Mouse (Mus musculus) testis, adult 2 months (tissue): ENCODE measurements at regions not wholly inside any gene's neighbourhood (a gene's known extent, or its start where the extent isn't known, plus 50 kb on each side); places are given as distances from the start of the nearest gene placed in this dataset.

Source experiments
- CTCF ChIP-seq: fragments of 200-500 bp; IDR thresholded peaks from 2 replicates; pipeline ENCODE4 v1.5.1; 2012; ENCODE audit warnings: low read depth, mild to moderate bottlenecking, inconsistent platforms, low read length, moderate library complexity; ENCODE audit not compliant: control insufficient read depth, insufficient read depth, insufficient replicate concordance
- POLR2A ChIP-seq: fragments of 200-500 bp; IDR thresholded peaks from 2 replicates; pipeline ENCODE4 v1.6.1; 2012; ENCODE audit warnings: low read depth, mild to moderate bottlenecking, inconsistent platforms, low read length, moderate library complexity; ENCODE audit not compliant: control insufficient read depth

DNA sequence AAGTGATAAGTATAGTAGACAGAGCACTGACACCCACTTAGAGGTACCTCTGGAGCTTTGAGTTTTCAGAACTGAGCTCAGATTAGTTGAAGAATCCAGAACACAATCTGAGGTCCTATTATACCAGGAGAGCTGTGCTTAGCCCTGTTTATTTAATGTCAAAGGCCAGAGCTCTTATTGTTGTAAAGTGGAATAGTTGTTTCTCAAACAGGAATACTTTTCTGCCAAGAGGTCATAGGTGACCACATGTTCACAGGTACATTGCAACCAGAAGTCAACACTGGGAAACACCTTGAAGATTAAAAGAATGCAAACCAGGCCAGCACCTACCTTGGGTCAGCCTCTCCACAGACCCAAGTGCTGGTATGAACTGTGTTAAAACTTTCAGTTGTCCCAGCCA is 291.9 kb upstream of the 4930412O13Rik start:
- TF ChIP-seq CTCF (no peak), POLR2A (no peak)
